11 mouse cellular contexts compared by ENCODE assay signal in genomic region chr6:36248219-36248618, GRCm38 (mm10).
"Had no signal": no experiment of that assay in that cellular context is flagged by ENCODE, and none has a peak within 500 bp of the region (broad histone marks: within the 10 kb centered on the region; RNA-seq: fewer than 3 reads in every experiment).

No protein-coding gene starts in this region.

- DNase-seq: gastrocnemius, adult 2 months; gastrocnemius, postnatal 10 days; gastrocnemius, postnatal 25 days; heart, postnatal 10 days; heart, postnatal 4 days; kidney, adult 18-20 months; kidney, adult 8-10 months; kidney, postnatal 14 days; kidney, postnatal 36 days; layer of hippocampus, adult 9-11 months; layer of hippocampus, postnatal 36 days had no signal
